Mouse (Mus musculus) forebrain, embryonic 14.5 days (tissue): Measurements from ENCODE around the gene Tango6. TPM values are rescaled to one million over a fixed set of nuclear protein-coding genes. Genes with fewer than 3 reads are reported as not detected.
A peak's percentile ranks its signal among the peaks of the same experiment; 100 is the strongest.

Source experiments
- ATAC-seq: fragments of 200-750 bp; cut with Nextera tagmentation; 2 replicates; pipeline ENCODE4 v1.8.0; 2017; ENCODE audit warnings: mild to moderate bottlenecking, moderate library complexity
- DNase-seq: peaks from one replicate; pipeline ENCODE4 v3.0.0-alpha.2; 2015; ENCODE audit warnings: low spot score
- H3K27ac ChIP-seq: fragments of 300-500 bp; sonication (generic); 2 replicates; pipeline ENCODE4 v1.5.1; 2014; ENCODE audit warnings: low read depth, mild to moderate bottlenecking, control low read depth, low read length, moderate library complexity
- H3K27me3 ChIP-seq: fragments of 300-500 bp; sonication (generic); replicated peaks from 2 replicates; pipeline ENCODE4 v1.6.1; 2014; ENCODE audit warnings: low read length, control low read depth, mixed read lengths; ENCODE audit not compliant: control insufficient read depth, insufficient read depth
- H3K36me3 ChIP-seq: fragments of 300-500 bp; sonication (generic); 2 replicates; pipeline ENCODE4 v1.6.1; 2014; ENCODE audit warnings: low read length, control low read depth; ENCODE audit not compliant: control insufficient read depth, insufficient read depth
- H3K4me1 ChIP-seq: fragments of 300-500 bp; sonication (generic); 2 replicates; pipeline ENCODE4 v1.6.1; 2014; ENCODE audit warnings: antibody characterized with exemption, low read length, control low read depth; ENCODE audit not compliant: control insufficient read depth, insufficient read depth
- H3K4me2 ChIP-seq: fragments of 300-500 bp; sonication (generic); 2 replicates; pipeline ENCODE4 v1.6.1; 2014; ENCODE audit warnings: mild to moderate bottlenecking, control low read depth, low read length
- H3K4me3 ChIP-seq: fragments of 300-500 bp; sonication (generic); 2 replicates; pipeline ENCODE4 v1.5.1; 2014; ENCODE audit warnings: low read depth, low read length, control low read depth
- H3K9ac ChIP-seq: fragments of 300-500 bp; sonication (generic); 2 replicates; pipeline ENCODE4 v1.6.1; 2014; ENCODE audit warnings: mild to moderate bottlenecking, low read length, control low read depth, moderate library complexity
- H3K9me3 ChIP-seq: fragments of 300-500 bp; sonication (generic); replicated peaks from 2 replicates; pipeline ENCODE4 v1.6.1; 2016; ENCODE audit warnings: low read length, control low read depth, mixed read lengths; ENCODE audit not compliant: control insufficient read depth
- WGBS: fragments of 180-500 bp; shearing (Covaris S2); extraction: QIAGEN DNeasy Blood & Tissue Kit; methylation state at CpG from one replicate; pipeline ENCODE4 v1.1.7; 2014; 5-methylcytosine and 5-hydroxymethylcytosine counted together
- polyA plus RNA-seq: library from polyadenylated mRNA; unstranded; fragments of >200 nt; fragmentation: Nextera tagmentation; extraction: Ambion mirVana; gene quantifications from 2 replicates; pipeline ENCODE4 v1.2.1, GENCODE M21; 2014

Tango6 gene
- polyA plus RNA-seq, 1 experiment from 2014 or later: 2.4 TPM

DNA sequence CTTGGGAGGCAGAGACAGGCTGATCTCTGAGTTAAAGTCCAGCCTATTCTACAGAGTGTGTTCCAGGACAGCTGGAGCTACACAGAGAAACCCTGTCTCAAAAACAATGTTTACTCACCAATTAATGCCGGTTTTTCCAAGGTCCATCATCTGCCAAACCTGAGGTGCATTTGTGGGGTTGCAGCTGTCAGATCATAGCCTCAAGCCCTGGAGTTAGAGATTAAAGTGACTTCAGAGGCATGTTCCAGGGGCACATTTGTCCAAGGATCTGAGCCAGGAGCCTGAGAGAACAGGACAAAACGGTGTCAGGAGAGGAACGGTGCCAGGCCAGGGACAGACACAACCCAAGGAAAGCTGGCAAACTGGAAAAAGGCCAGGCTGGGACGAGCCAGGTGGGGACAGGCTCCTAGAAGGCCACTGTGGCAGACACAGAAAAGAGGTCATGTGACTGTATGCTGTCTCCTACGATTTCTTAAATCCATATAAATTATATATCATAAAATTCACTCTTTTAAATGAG, 146.7 kb downstream of the Tango6 start:
- Histone ChIP-seq H3K4me1 (no peaks in the 10 kb centered on the region), H3K27me3 (no peaks in the 10 kb centered on the region), H3K27ac (no peak overlapping the region), H3K36me3 (no peaks in the 10 kb centered on the region), H3K9me3 (no peaks in the 10 kb centered on the region), H3K4me3 (no peak overlapping the region), H3K4me2 (no peak overlapping the region), H3K9ac (no peak overlapping the region)
- WGBS: 76% methylated on average over 5 of the region's 5 CpGs
- no peak for DNase-seq
- ATAC-seq: no peak

DNA sequence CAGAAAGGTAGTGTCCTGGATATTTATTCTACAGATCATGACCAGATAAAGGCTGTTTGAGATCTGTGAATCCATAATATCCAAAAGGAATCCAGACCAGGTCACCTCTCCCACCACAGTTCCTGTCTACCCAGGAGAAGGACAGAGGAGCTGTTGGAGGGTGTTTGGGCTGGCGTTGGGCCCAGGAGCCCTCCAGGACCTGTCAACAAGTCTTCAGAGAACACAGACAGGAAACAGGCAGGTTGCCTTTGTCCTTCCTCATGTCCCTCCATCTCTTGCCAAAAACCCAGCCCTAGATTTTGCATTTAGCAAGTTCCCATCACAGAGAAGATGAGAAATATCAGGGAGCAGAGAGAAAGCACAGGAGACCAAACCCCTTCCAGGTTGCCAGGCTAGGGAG, 152.0 kb downstream of the Tango6 start:
- Histone ChIP-seq H3K9ac (no peak overlapping the region), H3K4me2 (no peak overlapping the region), H3K4me3 (no peak overlapping the region), H3K36me3 (no peaks in the 10 kb centered on the region), H3K9me3 (no peaks in the 10 kb centered on the region), H3K4me1 (no peaks in the 10 kb centered on the region), H3K27me3 (no peaks in the 10 kb centered on the region), H3K27ac (no peak overlapping the region)
- DNase-seq (no peak), ATAC-seq (no peak)
- WGBS: 96% methylated on average over 1 of the region's 1 CpGs

DNA sequence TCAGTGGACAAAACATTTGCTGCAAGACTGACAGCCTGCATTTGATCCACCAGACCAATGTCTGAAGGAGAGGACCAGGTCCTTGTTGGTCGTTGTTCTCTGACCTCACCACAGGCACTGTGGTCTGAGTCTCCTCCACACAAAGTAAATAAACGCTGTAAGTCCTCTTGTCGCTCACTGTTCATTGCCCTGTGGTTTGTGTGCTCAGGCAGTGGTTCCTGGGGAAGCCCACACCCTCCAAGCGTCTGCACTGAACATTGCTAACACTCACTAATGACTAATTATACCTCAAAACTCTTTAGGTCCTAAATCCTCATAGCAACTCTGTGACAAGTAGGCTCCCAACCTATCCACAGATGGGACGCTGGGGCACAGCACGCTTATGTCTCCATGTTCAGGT, 153.7 kb downstream of the Tango6 start:
- ATAC-seq: no peak
- H3K4me1 ChIP-seq: no peaks in the 10 kb centered on the region
- 87% methylated on average over 6 of the region's 6 CpGs for WGBS

DNA sequence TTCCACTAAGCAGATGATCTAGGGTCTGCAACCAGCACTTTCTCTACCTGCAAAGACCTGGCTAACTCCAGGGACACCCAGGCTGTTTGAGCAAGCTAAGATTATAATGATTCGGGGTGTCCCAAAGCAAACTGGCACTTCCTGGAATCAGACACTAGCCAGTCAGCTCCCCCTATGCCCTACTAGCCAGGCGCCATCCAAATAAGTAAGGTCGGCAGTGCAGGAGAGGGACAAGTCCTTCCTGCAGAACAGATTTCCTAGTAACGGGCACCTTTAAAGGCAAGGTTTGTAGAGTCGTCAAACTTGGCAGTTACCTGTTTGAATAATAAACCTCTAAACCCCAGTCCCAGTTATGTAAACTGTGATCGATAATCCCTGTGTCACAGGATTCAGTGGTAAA, 155.9 kb downstream of the Tango6 start:
- no peak overlapping the region for H3K4me3 ChIP-seq
- DNase-seq (no peak), ATAC-seq (no peak)
- H3K27ac ChIP-seq: peak overlapping the region; percentile 59; the same call in 1 of the 2 replicates
- H3K27me3 ChIP-seq: no peaks in the 10 kb centered on the region
- no peaks in the 10 kb centered on the region for H3K36me3 ChIP-seq
- no peak overlapping the region for H3K9ac ChIP-seq
- 83% methylated on average over 6 of the region's 6 CpGs for WGBS
- no peak overlapping the region for H3K4me2 ChIP-seq
- H3K9me3 ChIP-seq: no peaks in the 10 kb centered on the region
- no peaks in the 10 kb centered on the region for H3K4me1 ChIP-seq

More for the DNA sequence above, 153.7 kb downstream of the Tango6 start:
- no peak for DNase-seq
- Histone ChIP-seq H3K36me3 (no peaks in the 10 kb centered on the region), H3K9ac (no peak overlapping the region), H3K4me3 (no peak overlapping the region), H3K27ac (no peak overlapping the region), H3K4me2 (no peak overlapping the region), H3K27me3 (no peaks in the 10 kb centered on the region), H3K9me3 (no peaks in the 10 kb centered on the region)

DNA sequence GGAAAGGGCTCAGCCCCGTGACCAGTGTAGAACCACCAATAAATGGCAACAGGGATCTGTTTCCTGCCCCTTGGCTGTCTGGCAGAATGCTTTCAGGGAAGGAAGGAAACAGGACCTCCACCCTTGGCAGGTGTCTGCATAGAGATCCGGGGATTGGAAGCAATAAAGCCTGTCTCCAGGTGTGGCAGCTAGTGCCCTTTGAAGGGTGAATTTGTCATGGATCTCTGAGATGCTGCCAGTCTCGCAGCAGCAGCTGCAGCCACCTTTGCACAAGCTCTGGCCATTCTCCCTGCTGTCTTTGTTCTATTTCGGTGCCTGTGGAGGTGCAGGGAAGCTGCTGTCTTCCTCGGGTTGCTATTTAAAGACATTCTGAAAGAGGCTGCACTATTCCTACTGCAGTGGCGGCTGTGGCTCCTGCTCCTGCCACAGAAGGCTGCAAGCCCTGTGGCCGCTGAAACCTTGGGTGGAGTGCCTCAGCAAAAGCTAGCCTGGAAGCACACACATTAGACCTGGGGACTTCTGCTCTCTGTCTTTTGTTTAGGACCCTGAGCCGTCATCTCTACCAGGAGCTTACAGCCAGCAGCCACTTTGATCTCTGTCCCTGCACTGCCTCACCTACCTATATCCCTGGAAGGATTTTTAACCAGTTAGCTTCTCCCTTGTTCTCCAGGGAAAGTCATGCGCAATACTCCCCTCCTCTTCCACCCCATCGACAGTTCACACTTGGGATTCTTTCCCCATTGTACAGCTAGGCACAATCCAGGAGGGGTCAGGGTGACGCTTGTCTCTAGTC, 156.5 kb downstream of the Tango6 start:
- H3K4me3 ChIP-seq: no peak overlapping the region
- peak; percentile 22 for DNase-seq

DNA sequence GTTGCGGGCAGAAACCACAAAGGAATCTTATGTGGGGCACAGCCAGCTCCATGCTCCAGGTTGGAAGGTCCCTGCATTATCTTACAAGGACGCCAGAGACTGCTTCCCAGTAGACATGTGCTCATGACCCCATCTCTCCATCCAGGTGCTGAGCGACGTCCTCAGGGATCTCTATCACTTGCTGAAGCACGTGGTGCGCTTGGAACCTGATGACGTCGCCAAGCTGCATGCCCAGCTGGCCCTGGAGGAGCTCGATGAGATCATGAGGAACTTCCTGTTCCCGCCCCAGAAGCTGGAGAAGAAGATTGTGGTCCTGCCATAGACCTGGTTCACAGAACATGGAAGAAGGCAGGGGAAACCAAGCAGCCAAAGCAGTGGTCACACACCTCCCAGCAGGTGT, 167.2 kb downstream of the Tango6 start:
- Histone ChIP-seq H3K9me3 (no peaks in the 10 kb centered on the region), H3K27ac (no peak overlapping the region; the same call in 1 of the 2 replicates), H3K36me3 (no peaks in the 10 kb centered on the region), H3K4me3 (no peak overlapping the region), H3K9ac (no peak overlapping the region), H3K27me3 (no peaks in the 10 kb centered on the region), H3K4me2 (no peak overlapping the region), H3K4me1 (no peaks in the 10 kb centered on the region)
- ATAC-seq: no peak
- 92% methylated on average over 10 of the region's 10 CpGs for WGBS
- DNase-seq: no peak

More for the DNA sequence above, 156.5 kb downstream of the Tango6 start:
- peak; percentile 40 for ATAC-seq
- Histone ChIP-seq H3K27ac (peak overlapping the region; percentile 59), H3K4me1 (no peaks in the 10 kb centered on the region), H3K36me3 (no peaks in the 10 kb centered on the region), H3K9me3 (no peaks in the 10 kb centered on the region), H3K27me3 (no peaks in the 10 kb centered on the region), H3K9ac (no peak overlapping the region; the same call in 1 of the 2 replicates), H3K4me2 (no peak overlapping the region)
- 36% methylated on average over 11 of the region's 11 CpGs for WGBS

DNA sequence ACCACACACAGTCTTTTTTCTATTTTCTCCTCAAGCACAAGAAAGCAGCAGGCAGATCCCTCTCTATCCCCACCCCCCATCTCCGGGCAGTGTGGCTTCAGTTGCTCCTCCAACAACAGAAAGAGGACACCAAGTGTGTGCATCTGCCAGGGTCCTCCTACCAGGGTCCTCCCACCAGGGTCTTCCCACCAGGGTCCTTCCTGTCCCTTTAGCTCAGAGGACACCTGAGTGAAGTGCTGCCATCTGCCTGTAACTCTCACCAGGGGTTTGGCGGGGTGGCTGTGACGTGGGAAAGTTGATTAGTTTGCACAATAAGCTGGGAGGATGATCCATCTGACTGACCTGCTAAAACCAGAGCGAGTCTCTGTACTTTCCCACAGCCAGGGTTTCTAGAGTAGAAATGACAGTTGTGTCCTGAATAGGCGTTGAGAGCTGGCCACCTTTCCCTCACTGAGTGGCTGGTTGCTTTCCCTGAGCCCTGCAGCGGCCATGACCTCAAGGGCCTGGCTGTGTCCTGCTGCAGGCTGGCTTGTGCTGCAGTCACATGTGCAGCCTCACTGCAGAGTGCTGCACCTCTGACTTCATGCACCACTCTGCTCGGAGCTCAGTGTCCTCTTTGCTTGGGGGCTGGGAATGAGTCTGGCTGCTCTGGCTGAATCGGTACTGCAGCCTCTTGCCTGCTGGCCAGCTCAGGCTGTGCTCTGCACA, 171.8 kb downstream of the Tango6 start:
- Histone ChIP-seq H3K27me3 (no peaks in the 10 kb centered on the region), H3K4me3 (no peak overlapping the region), H3K4me2 (no peak overlapping the region), H3K9me3 (no peaks in the 10 kb centered on the region), H3K9ac (no peak overlapping the region), H3K36me3 (no peaks in the 10 kb centered on the region), H3K27ac (no peak overlapping the region), H3K4me1 (no peaks in the 10 kb centered on the region)
- ATAC-seq (no peak), DNase-seq (no peak)
- 57% methylated on average over 8 of the region's 8 CpGs for WGBS

DNA sequence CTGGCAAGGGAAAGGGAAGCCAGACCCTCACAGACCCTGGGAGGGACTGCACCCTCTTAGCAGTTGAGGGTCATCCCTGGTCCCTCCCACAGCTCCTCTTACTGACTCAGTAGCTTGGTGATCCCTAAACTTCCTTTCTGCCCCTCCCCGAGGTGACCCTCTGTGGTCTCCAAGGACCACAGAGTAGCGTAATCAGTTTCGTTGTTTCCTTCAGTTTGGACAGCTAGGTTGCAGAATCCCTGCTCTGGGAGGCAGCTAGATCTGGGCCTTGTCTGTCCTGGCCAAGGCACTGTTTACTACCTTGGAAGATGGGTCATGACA, 172.3 kb downstream of the Tango6 start:
- Histone ChIP-seq H3K9me3 (no peaks in the 10 kb centered on the region), H3K9ac (no peak overlapping the region), H3K4me1 (no peaks in the 10 kb centered on the region), H3K4me2 (no peak overlapping the region), H3K4me3 (no peak overlapping the region), H3K36me3 (no peaks in the 10 kb centered on the region), H3K27ac (no peak overlapping the region), H3K27me3 (no peaks in the 10 kb centered on the region)
- ATAC-seq (no peak), DNase-seq (no peak)
- 88% methylated on average over 3 of the region's 3 CpGs for WGBS

DNA sequence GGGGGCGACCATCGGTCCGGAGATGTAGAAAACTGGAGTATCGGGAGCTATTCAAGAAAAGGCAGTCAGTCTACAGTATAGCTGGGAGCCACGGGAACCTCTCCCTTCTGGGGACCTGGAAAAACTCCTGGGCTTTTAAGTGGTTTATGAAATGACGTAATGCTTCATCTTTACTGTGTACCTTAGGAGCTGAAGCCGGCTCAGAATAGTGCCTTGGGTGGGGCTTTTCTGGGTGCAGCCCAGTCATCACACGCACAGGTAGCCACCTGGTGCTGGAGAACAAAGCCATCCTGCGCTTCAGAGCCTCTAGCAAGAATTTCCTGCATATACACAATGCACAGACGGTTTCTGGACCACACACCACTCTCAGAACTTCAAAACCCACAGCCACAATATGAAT, 180.0 kb downstream of the Tango6 start:
- 88% methylated on average over 10 of the region's 10 CpGs for WGBS

More for the DNA sequence above, 180.0 kb downstream of the Tango6 start:
- DNase-seq: no peak
- H3K27me3 ChIP-seq: no peaks in the 10 kb centered on the region
- H3K36me3 ChIP-seq: no peaks in the 10 kb centered on the region
- H3K4me2 ChIP-seq: no peak overlapping the region
- H3K4me3 ChIP-seq: no peak overlapping the region
- H3K9me3 ChIP-seq: no peaks in the 10 kb centered on the region
- H3K9ac ChIP-seq: no peak overlapping the region
- no peaks in the 10 kb centered on the region for H3K4me1 ChIP-seq
- ATAC-seq: no peak
- H3K27ac ChIP-seq: no peak overlapping the region
